Mouse (Mus musculus): ENCODE measurements around the gene Themis3. TPM values are rescaled to one million over a fixed set of nuclear protein-coding genes. Genes with fewer than 3 reads are reported as not detected.

Themis3 gene
- polyA plus RNA-seq, 1 experiment from 2014 or later = not detected

DNA sequence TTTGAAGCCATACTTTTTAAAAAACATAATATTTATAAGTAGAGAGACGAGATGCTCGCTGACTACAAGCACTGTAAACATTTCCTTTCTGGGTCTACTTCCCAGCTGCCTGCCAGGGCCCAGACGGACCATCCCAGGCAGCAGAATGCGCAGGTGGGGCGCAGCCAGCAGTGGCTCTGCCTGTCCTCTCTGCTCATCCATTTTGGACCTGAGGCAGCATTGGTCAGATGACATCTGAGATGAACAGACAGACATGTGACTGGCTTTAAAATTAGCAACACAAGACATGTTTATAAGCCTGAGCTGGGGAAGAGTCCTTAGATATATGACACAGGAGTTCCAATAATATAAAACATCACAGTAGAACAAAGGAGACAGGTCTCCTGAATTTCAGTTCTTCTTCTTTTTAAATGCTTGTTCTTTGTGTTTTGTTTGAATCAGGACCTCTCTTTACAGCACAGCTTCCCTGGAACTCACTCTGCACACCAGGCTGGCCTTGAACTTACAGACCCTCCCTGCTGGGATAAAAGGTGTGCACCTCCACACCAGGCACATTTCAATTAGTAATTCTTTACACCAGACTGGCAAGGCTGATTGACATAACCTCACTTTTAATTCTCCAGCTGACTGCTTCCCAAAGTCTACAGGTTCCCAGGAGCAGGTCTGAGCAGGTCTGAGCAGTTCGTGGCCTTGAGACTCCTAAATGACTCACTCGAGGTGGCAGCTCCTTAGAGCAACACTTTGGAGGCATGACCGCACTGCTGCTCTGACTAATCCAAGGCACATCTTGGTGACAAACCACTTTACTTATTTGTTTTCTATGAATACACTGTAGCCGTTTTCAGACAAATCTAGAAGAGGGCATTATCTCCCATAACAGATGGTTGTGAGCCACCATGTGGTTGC lies 87.1 kb downstream of the Themis3 start:
- no peak for ATAC-seq (ENCODE audit: insufficient number of reproducible peaks, insufficient read depth, low FRiP score, low TSS enrichment)
- Histone ChIP-seq H3K4me1 (0 out of 2 replicates have a peak, but pooled peaks cover 11% of the 10 kb centered on the region), H3K36me3 (peaks cover 35% of the 10 kb centered on the region), H3K9me3 (no peaks in the 10 kb centered on the region), H3K4me3 (no peak overlapping the region), H3K27me3 (no peaks in the 10 kb centered on the region), H3K9ac (no peak overlapping the region), H3K27ac (no peak overlapping the region), H3K4me2 (replicated peaks) (no peak overlapping the region)
- 85% methylated on average over 9 of the region's 9 CpGs for WGBS

DNA sequence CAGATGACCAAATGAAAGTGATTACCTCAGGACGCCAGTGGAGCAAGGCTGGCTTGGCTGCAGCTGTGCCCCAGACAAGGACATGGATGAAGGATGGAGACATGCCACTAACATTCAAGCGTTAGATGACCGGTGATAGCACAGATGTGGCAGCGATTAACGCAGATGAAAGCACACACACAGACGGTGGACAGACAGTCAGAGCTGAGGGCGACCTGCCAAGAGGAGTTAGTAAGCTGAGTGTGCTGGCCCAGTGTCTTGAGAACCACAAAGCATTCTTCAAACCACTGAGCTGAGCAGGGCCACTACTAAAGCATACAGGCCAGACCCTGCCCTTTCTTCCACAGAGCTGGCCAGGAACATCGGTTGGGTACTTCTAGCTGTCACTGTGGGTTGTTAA lies 89.5 kb downstream of the Themis3 start:
- no peaks in the 10 kb centered on the region for H3K27me3 ChIP-seq
- no peaks in the 10 kb centered on the region for H3K4me1 ChIP-seq
- no peak overlapping the region for H3K4me3 ChIP-seq
- WGBS = 90% methylated on average over 8 of the region's 8 CpGs
- no peak overlapping the region for H3K27ac ChIP-seq
- no peaks in the 10 kb centered on the region for H3K9me3 ChIP-seq
- no peak overlapping the region for H3K9ac ChIP-seq
- ATAC-seq (ENCODE audit: insufficient number of reproducible peaks, insufficient read depth, low FRiP score, low TSS enrichment) = no peak
- H3K4me2 ChIP-seq (replicated peaks) = no peak overlapping the region
- H3K36me3 ChIP-seq = peaks cover 38% of the 10 kb centered on the region

Other genes with a start within 250 kb of the Themis3 start
- gene Mtcl1, start 144.9 kb downstream of the Themis3 start, polyA plus RNA-seq (2016; fragmentation: Nextera tagmentation; extraction: Ambion mirVana) = 9.5 and 10.4 TPM in 2 replicates
- 56.4 and 59.9 TPM in 2 replicates for gene Rab12, start 74.9 kb downstream of the Themis3 start, polyA plus RNA-seq (2016; fragmentation: Nextera tagmentation; extraction: Ambion mirVana)

Measured in embryonic facial prominence, embryonic 12.5 days (tissue).